Mouse (Mus musculus) testis, adult 2 months (tissue): ENCODE data around the gene Pde4d.

ENCODE experiments used
- CTCF ChIP-seq: fragments of 200-500 bp; IDR thresholded peaks from 2 replicates; pipeline ENCODE4 v1.5.1; 2012; ENCODE audit warnings: low read depth, mild to moderate bottlenecking, inconsistent platforms, low read length, moderate library complexity; ENCODE audit not compliant: control insufficient read depth, insufficient read depth, insufficient replicate concordance
- POLR2A ChIP-seq: fragments of 200-500 bp; IDR thresholded peaks from 2 replicates; pipeline ENCODE4 v1.6.1; 2012; ENCODE audit warnings: low read depth, mild to moderate bottlenecking, inconsistent platforms, low read length, moderate library complexity; ENCODE audit not compliant: control insufficient read depth

DNA sequence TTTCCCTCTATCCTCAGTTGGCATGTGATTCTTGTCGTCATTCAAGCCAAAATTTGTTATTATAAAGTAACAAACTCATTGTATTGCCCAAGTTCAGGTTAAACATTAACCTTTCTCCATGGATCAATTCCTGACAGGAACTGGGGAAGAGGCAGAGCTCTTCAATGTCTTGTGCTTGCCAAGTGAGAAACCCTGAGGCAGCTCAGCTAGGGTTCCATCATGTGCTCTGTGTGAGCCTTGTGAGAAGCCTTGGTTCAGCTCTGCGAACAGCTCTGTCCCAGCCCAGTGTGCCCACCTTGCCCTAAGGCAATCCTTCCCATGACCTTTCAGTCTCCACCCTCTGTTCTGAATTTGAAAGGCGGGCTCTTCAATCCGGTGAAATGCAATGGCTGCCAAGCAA lies 1150.0 kb downstream of the Pde4d start:
- no peak for TF ChIP-seq CTCF
- TF ChIP-seq POLR2A: no peak
